Comparison of ENCODE assay signal across 8 mouse cellular contexts in genomic region chr13:30985275-30985597, GRCm38 (mm10). TPM values are rescaled to one million over a fixed set of nuclear protein-coding genes. Genes with fewer than 3 reads are reported as not detected.
A peak's percentile ranks its signal among the peaks of the same experiment; 100 is the strongest.
DNase-seq lines count a peak whose midpoint lies in the region; ATAC-seq lines count a peak whose summit lies in the region.

No protein-coding gene starts in this region.

- no peak overlapping the region for H3K27ac ChIP-seq in kidney, embryonic 15.5 days
- peak overlapping the region; percentile 56 for H3K27ac ChIP-seq in embryonic facial prominence, embryonic 11.5 days (replicated peaks; ENCODE audit: low read depth, low read length)
- peak overlapping the region; percentile 52; the same call in 1 of the 2 replicates for H3K27ac ChIP-seq in midbrain, embryonic 16.5 days (ENCODE audit: low read length)

- WGBS in kidney, embryonic 15.5 days, result 20% methylated on average over 13 of the region's 13 CpGs
- 16% methylated on average over 13 of the region's 13 CpGs for WGBS in embryonic facial prominence, embryonic 11.5 days
- 15% methylated on average over 13 of the region's 13 CpGs for WGBS in midbrain, embryonic 16.5 days

- peaks cover 46% of the 10 kb centered on the region for H3K27me3 ChIP-seq in kidney, embryonic 15.5 days
- H3K27me3 ChIP-seq in embryonic facial prominence, embryonic 11.5 days (ENCODE audit: control insufficient read depth, insufficient read depth, low read length), result no peaks in the 10 kb centered on the region
- no peaks in the 10 kb centered on the region; the same call in 1 of the 2 replicates for H3K27me3 ChIP-seq in midbrain, embryonic 16.5 days (ENCODE audit: control insufficient read depth, insufficient read depth, low read depth, low read length)

- ATAC-seq in kidney, embryonic 15.5 days (replicated peaks; ENCODE audit: low FRiP score), result no peak
- ATAC-seq in embryonic facial prominence, embryonic 11.5 days (replicated peaks; ENCODE audit: insufficient number of reproducible peaks, low FRiP score, low TSS enrichment, low read depth), result no peak
- peak; percentile 19 for ATAC-seq in inflammation-experienced regulatory T-cells, adult 6 months
- ATAC-seq in midbrain, embryonic 16.5 days, result no peak; the same call in 1 of the 2 replicates

- H3K9ac ChIP-seq in kidney, embryonic 15.5 days, result peak overlapping the region; percentile 29; the same call in 1 of the 2 replicates
- peak overlapping the region; percentile 37 for H3K9ac ChIP-seq in embryonic facial prominence, embryonic 11.5 days (replicated peaks; ENCODE audit: low read length)
- peak overlapping the region; percentile 59; the same call in 1 of the 2 replicates for H3K9ac ChIP-seq in midbrain, embryonic 16.5 days (ENCODE audit: low read depth, low read length)

- H3K36me3 ChIP-seq in kidney, embryonic 15.5 days, result no peaks in the 10 kb centered on the region
- no peaks in the 10 kb centered on the region for H3K36me3 ChIP-seq in embryonic facial prominence, embryonic 11.5 days (replicated peaks; ENCODE audit: control insufficient read depth, insufficient read depth, low read depth, low read length)
- H3K36me3 ChIP-seq in midbrain, embryonic 16.5 days (ENCODE audit: control insufficient read depth, insufficient read depth, low read length), result no peaks in the 10 kb centered on the region

- H3K4me1 ChIP-seq in kidney, embryonic 15.5 days, result peaks cover 8% of the 10 kb centered on the region; the same call in 1 of the 2 replicates
- peaks cover 2% of the 10 kb centered on the region; the same call in 1 of the 2 replicates for H3K4me1 ChIP-seq in embryonic facial prominence, embryonic 11.5 days (ENCODE audit: control insufficient read depth, insufficient read depth, low read length)
- H3K4me1 ChIP-seq in midbrain, embryonic 16.5 days (ENCODE audit: control insufficient read depth, insufficient read depth, low read length), result peaks cover 9% of the 10 kb centered on the region

- H3K4me2 ChIP-seq in kidney, embryonic 15.5 days, result peak overlapping the region; percentile 68
- peak overlapping the region; percentile 45 for H3K4me2 ChIP-seq in embryonic facial prominence, embryonic 11.5 days (ENCODE audit: low read depth, low read length)
- H3K4me2 ChIP-seq in midbrain, embryonic 16.5 days (ENCODE audit: low read length), result peak overlapping the region; percentile 64

- peak overlapping the region; percentile 38 for H3K4me3 ChIP-seq in kidney, embryonic 15.5 days (replicated peaks)
- peak overlapping the region; percentile 25 for H3K4me3 ChIP-seq in embryonic facial prominence, embryonic 11.5 days (ENCODE audit: low read depth, low read length)
- H3K4me3 ChIP-seq in midbrain, embryonic 16.5 days (ENCODE audit: low read depth, low read length), result peak overlapping the region; percentile 36

- H3K9me3 ChIP-seq in kidney, embryonic 15.5 days (replicated peaks), result no peaks in the 10 kb centered on the region
- no peaks in the 10 kb centered on the region for H3K9me3 ChIP-seq in embryonic facial prominence, embryonic 11.5 days (replicated peaks; ENCODE audit: control insufficient read depth, low read length)
- no peaks in the 10 kb centered on the region for H3K9me3 ChIP-seq in midbrain, embryonic 16.5 days (replicated peaks; ENCODE audit: control insufficient read depth, low read length, poor library complexity, severe bottlenecking)

- no peak for DNase-seq in kidney, adult 9 months
- DNase-seq in embryonic facial prominence, embryonic 11.5 days (ENCODE audit: low spot score), result no peak
- no peak for DNase-seq in urinary bladder, postnatal 25 days (ENCODE audit: low spot score)
- no peak for DNase-seq in adrenal gland, adult 8-10 months
- no peak for DNase-seq in frontal cortex, postnatal 14 days (ENCODE audit: low spot score in 2 of 2)

RNA-seq across cellular contexts. Expression of gene Gm5447, which starts 11.2 kb away (rescaled TPM):
- polyA plus RNA-seq in kidney, embryonic 15.5 days (2015; fragmentation: Nextera tagmentation; extraction: Ambion mirVana), result 0.24 TPM in 1 of 2 replicates, not detected in the other
- 0.15 and 0.26 TPM in 2 replicates for polyA plus RNA-seq in embryonic facial prominence, embryonic 11.5 days (2014; fragmentation: Nextera tagmentation; extraction: Ambion mirVana)
- not detected for polyA plus RNA-seq in inflammation-experienced regulatory T-cells, adult 6 months (2017; shearing (Covaris generic))
- 0.11 TPM in 1 of 2 replicates, not detected in the other for polyA plus RNA-seq in midbrain, embryonic 16.5 days (2015; fragmentation: Nextera tagmentation; extraction: Ambion mirVana)
- total RNA-seq in adrenal gland, adult 8-10 months (2022), result under 1 TPM in 2 of 4 experiments, not detected in 2; 0.15 to 0.31 TPM

RNA-seq across cellular contexts. Expression of gene Exoc2, which starts 11.3 kb away (rescaled TPM):
- 28.0 and 29.9 TPM in 2 replicates for polyA plus RNA-seq in kidney, embryonic 15.5 days (2015; fragmentation: Nextera tagmentation; extraction: Ambion mirVana)
- polyA plus RNA-seq in embryonic facial prominence, embryonic 11.5 days (2014; fragmentation: Nextera tagmentation; extraction: Ambion mirVana), result 41.5 and 43.8 TPM in 2 replicates
- polyA plus RNA-seq in inflammation-experienced regulatory T-cells, adult 6 months (2017; shearing (Covaris generic)), result 10 to 100 TPM; 67.2 to 77.9 (median 77.0) TPM
- 58.6 and 60.4 TPM in 2 replicates for polyA plus RNA-seq in midbrain, embryonic 16.5 days (2015; fragmentation: Nextera tagmentation; extraction: Ambion mirVana)
- 10 to 100 TPM; 36.2 to 48.8 (median 41.6) TPM for total RNA-seq in adrenal gland, adult 8-10 months (2022)

RNA-seq across cellular contexts. Expression of gene Hus1b, which starts 37.7 kb away (rescaled TPM):
- polyA plus RNA-seq in kidney, embryonic 15.5 days (2015; fragmentation: Nextera tagmentation; extraction: Ambion mirVana), result 0.18 TPM in 1 of 2 replicates, not detected in the other
- polyA plus RNA-seq in embryonic facial prominence, embryonic 11.5 days (2014; fragmentation: Nextera tagmentation; extraction: Ambion mirVana), result not detected in 2 replicates
- under 1 TPM in 2 of 3 experiments, not detected in 1; 0.86 to 0.91 TPM for polyA plus RNA-seq in inflammation-experienced regulatory T-cells, adult 6 months (2017; shearing (Covaris generic))
- not detected in 2 replicates for polyA plus RNA-seq in midbrain, embryonic 16.5 days (2015; fragmentation: Nextera tagmentation; extraction: Ambion mirVana)
- 1 to 10 TPM in 1 of 4 experiments, under 1 TPM in 3; 0.35 to 1.2 (median 0.59) TPM for total RNA-seq in adrenal gland, adult 8-10 months (2022)
